Mouse (Mus musculus) cortical plate, adult 2 months (tissue): Measurements from ENCODE around the gene Dbh.

Source experiments
- CTCF ChIP-seq: fragments of 200-500 bp; IDR thresholded peaks from 2 replicates; pipeline ENCODE4 v1.5.1; 2011; ENCODE audit warnings: mild to moderate bottlenecking, control low read depth, low read length; ENCODE audit not compliant: insufficient read depth; ENCODE audit errors: extremely low read depth
- POLR2A ChIP-seq: fragments of 200-500 bp; IDR thresholded peaks from 2 replicates; pipeline ENCODE4 v1.6.1; 2011; ENCODE audit warnings: mild to moderate bottlenecking, low read length, control low read depth; ENCODE audit not compliant: insufficient read depth; ENCODE audit errors: extremely low read depth

DNA sequence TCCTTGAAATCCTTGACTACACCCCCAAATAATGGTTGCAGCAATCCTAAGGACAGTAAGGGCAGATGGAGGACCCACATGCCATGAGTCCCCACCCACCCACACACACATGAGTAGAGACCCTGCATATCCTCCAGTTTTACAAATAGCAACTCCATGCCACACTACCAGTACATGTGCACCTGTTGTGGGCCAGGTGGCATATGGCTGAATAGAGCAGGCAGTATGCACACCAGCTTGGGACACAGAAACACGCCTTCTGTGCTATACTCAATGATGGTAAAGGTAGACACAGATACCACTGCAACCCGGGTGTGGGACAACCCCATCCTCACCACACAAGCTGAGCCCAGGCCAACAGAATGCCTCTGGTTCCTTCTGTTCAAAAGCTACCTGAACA, 1.0 kb downstream of the Dbh start:
- no peak for TF ChIP-seq POLR2A
- TF ChIP-seq CTCF, result no peak
